Mouse (Mus musculus) small intestine, adult 2 months (tissue): ENCODE data around the gene Lactbl1. TPM values are rescaled to one million over a fixed set of nuclear protein-coding genes. Genes with fewer than 3 reads are reported as not detected.

Experiments
- H3K27ac ChIP-seq: fragments of 200-500 bp; 2 replicates; pipeline ENCODE4 v1.5.1; 2012; ENCODE audit warnings: low read depth, low read length, control low read depth, inconsistent platforms; ENCODE audit not compliant: insufficient read depth
- H3K27me3 ChIP-seq: fragments of 200-500 bp; 2 replicates; pipeline ENCODE4 v1.6.1; 2012; ENCODE audit warnings: mild to moderate bottlenecking, moderate library complexity, low read length, inconsistent platforms; ENCODE audit not compliant: control insufficient read depth, insufficient read depth
- H3K36me3 ChIP-seq: fragments of 200-500 bp; 2 replicates; pipeline ENCODE4 v1.6.1; 2012; ENCODE audit warnings: mild to moderate bottlenecking, low read length, control low read depth, inconsistent platforms; ENCODE audit not compliant: control insufficient read depth, insufficient read depth
- H3K4me1 ChIP-seq: fragments of 200-500 bp; 2 replicates; pipeline ENCODE4 v1.6.1; 2012; ENCODE audit warnings: low read length, inconsistent platforms, mixed read lengths; ENCODE audit not compliant: control insufficient read depth, insufficient read depth, insufficient read length
- H3K4me3 ChIP-seq: fragments of 200-500 bp; 2 replicates; pipeline ENCODE4 v1.5.1; 2012; ENCODE audit warnings: low read depth, mild to moderate bottlenecking, control low read depth, inconsistent platforms, low read length, moderate library complexity
- CTCF ChIP-seq: fragments of 200-500 bp; IDR thresholded peaks from 2 replicates; pipeline ENCODE4 v1.5.1; 2012; ENCODE audit warnings: low read depth, mild to moderate bottlenecking, control low read depth, inconsistent platforms, low read length, moderate library complexity, mixed read lengths; ENCODE audit not compliant: insufficient replicate concordance, insufficient read length; ENCODE audit errors: extremely low read depth
- POLR2A ChIP-seq: fragments of 200-500 bp; IDR thresholded peaks from 2 replicates; pipeline ENCODE4 v1.6.1; 2012; ENCODE audit warnings: low read depth, mild to moderate bottlenecking, control low read depth, inconsistent platforms, low read length, moderate library complexity
- WGBS: fragments of 180-500 bp; shearing (Covaris S2); methylation state at CpG from one replicate; pipeline ENCODE4 v1.1.7; 2018; 5-methylcytosine and 5-hydroxymethylcytosine counted together
- polyA plus RNA-seq: library from polyadenylated mRNA; depleted of rRNA; stranded (reverse); fragments of >200 nt; gene quantifications from 2 replicates; pipeline ENCODE4 v1.2.3, GENCODE M21; 2012; rRNA removed

Lactbl1 gene
- polyA plus RNA-seq, result not detected in 2 replicates

DNA sequence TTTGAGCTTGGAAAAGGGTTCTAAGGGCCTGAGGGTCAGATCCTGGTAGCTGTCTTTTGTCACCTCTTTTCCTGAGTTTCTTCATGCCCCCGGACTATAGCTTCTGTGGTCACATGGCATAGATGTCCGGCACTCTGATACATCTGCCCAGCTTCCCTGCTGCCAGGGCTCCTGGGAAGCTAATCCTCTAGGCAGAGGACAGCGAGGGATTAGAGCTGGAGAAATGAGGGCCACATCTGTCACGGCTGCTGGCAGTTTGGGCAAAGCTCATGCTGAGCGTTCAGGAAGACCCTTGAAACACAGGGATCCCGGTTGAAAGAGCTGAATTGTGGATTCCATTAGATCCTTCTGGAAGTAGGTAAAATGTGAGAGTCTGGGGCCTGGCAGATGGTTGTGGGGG, at the start of gene Lactbl1:
Lactbl1 (plus strand) TSS at position 234 of the 400 bp plus-strand sequence.
- H3K4me3 ChIP-seq, result no peak within 1 kb of the TSS
- 70% methylated on average over 6 of the region's 6 CpGs for whole genome bisulfite sequencing
- H3K27me3 ChIP-seq, result no peaks in the 10 kb centered on the region
- TF ChIP-seq POLR2A (no peak), CTCF (no peak)
- no peak within 1 kb of the TSS for H3K27ac ChIP-seq
- H3K36me3 ChIP-seq, result no peaks in the 10 kb centered on the region
- no peaks in the 10 kb centered on the region for H3K4me1 ChIP-seq

DNA sequence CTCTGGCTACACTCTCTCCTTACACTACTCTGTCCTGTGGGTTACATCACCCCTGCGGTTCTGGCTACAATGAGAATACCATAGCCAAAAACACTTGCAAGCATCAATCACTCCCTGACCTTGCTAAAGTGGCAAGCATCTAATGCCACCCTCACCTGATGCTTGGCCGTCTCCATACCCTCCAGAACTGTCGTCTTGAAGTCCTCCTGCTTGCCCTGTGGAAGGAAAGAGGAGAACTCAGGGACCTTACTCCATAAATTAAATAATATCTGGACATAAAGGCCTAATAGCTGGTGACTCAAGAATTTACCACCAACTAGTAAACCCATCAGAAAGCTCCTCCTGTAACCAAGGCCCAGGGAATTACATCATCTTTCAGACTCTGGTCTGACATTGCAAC, 40.5 kb upstream of the Lactbl1 start:
- H3K27ac ChIP-seq, result no peak overlapping the region
- 94% methylated on average over 3 of the region's 3 CpGs for WGBS
- no peak overlapping the region for H3K4me3 ChIP-seq
- 0 out of 2 replicates have a peak, but pooled peaks cover 2% of the 10 kb centered on the region for H3K36me3 ChIP-seq
- no peaks in the 10 kb centered on the region for H3K27me3 ChIP-seq
- no peaks in the 10 kb centered on the region for H3K4me1 ChIP-seq
- TF ChIP-seq POLR2A, result no peak
- no peak for TF ChIP-seq CTCF

DNA sequence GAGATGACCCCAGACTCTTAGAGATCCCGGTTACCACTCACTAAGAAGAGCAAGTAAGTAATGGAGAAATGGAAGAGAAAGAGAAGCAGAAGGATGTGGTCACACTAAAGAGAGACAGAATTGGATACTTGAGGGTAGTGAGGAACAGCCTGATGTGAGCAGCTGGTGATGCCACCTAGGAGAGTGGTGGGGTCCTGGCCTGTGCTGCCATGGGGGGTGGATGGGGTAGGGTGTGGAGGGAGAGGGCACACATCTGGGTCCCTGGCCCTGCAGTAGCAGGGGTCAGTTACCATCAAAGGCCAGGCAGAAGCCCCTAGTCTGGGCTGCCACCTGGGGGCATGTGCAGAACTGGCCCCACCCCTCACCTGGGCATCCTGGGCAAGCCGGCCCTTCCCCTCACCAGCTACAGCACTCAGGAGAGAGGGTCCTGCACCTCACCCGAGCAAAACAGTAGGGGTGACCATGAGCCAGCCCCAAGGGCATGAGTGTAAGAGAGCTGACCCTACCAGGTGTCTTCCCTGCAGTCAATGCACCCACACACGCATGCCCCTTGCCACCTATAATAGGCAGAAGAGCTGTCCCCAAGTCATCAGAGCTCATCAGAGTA, 35.1 kb upstream of the Lactbl1 start:
- Histone ChIP-seq H3K36me3 (peaks cover 11% of the 10 kb centered on the region), H3K27me3 (no peaks in the 10 kb centered on the region), H3K4me1 (no peaks in the 10 kb centered on the region), H3K4me3 (no peak overlapping the region), H3K27ac (no peak overlapping the region)
- TF ChIP-seq POLR2A (no peak), CTCF (no peak)
- WGBS, result 84% methylated on average over 4 of the region's 4 CpGs

DNA sequence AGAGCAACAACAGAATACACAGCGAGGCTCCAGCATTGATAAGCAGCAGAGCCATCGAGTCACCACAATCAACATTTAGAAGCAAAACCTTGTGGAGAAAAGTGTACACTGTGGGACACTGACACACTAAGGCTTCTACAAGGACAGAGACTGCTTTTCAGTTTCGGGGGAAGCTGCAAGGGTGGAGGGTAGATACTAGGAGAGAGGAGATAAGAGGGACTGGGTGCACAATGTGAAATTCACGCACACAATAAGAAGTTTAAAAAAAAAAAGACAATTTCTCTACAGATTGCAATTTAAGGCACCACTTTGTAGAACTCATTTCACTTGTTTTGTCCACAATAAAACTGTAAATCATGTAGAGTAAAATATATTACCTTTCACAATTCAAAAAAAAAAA, 34.4 kb upstream of the Lactbl1 start:
- no peaks in the 10 kb centered on the region for H3K27me3 ChIP-seq
- H3K4me1 ChIP-seq, result no peaks in the 10 kb centered on the region
- WGBS, result 81% methylated on average over 4 of the region's 4 CpGs
- no peak overlapping the region for H3K27ac ChIP-seq
- peaks cover 11% of the 10 kb centered on the region for H3K36me3 ChIP-seq
- TF ChIP-seq POLR2A (no peak), CTCF (no peak)
- H3K4me3 ChIP-seq, result no peak overlapping the region

DNA sequence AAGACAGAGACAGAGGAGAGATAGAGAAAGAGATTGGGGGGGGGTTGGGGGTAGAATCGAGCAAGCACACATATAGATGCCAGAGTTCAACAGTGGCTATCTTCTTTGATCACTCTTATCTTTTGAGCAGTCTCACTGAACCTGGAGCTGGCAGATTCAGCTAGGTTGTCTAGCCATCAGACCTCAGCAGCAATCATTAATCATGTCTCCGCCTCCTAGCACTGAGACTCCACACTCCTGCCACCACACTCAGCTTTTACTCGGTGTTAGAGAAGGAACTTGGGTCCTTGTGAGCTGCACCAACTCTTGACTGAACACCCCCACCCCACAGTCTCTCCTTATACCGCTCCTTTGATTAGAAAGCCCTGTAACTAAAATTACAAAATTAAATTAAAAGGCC, 30.3 kb upstream of the Lactbl1 start:
- H3K27me3 ChIP-seq, result no peaks in the 10 kb centered on the region
- peaks cover 11% of the 10 kb centered on the region for H3K36me3 ChIP-seq
- H3K27ac ChIP-seq, result no peak overlapping the region
- no peak for TF ChIP-seq POLR2A
- TF ChIP-seq CTCF, result no peak
- no peaks in the 10 kb centered on the region for H3K4me1 ChIP-seq
- WGBS, result 41% methylated on average over 4 of the region's 4 CpGs
- H3K4me3 ChIP-seq, result no peak overlapping the region

DNA sequence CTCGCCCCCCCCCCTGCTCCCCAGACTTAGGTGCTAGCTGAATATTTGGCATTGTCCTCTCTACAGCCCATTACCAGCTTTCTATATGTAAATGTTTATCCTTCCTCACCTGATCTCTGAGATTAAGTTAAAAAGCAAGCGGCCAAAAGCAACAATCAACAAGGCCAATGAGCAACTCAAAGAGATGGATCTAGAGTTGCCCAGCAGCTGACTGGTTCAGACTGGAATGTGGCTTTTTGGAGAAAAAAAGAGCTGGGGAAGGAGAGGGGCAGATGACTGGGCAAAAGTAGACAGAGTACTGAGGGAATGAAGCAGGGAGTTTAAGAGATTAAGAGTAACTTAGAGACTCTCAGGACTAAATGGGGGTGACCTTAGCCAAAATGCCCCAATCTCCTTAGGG, 28.4 kb upstream of the Lactbl1 start:
- TF ChIP-seq POLR2A (no peak), CTCF (no peak)
- H3K27ac ChIP-seq, result no peak overlapping the region
- H3K36me3 ChIP-seq, result peaks cover 11% of the 10 kb centered on the region
- WGBS, result 89% methylated on average over 2 of the region's 2 CpGs
- no peaks in the 10 kb centered on the region for H3K27me3 ChIP-seq
- H3K4me3 ChIP-seq, result no peak overlapping the region
- no peaks in the 10 kb centered on the region for H3K4me1 ChIP-seq

DNA sequence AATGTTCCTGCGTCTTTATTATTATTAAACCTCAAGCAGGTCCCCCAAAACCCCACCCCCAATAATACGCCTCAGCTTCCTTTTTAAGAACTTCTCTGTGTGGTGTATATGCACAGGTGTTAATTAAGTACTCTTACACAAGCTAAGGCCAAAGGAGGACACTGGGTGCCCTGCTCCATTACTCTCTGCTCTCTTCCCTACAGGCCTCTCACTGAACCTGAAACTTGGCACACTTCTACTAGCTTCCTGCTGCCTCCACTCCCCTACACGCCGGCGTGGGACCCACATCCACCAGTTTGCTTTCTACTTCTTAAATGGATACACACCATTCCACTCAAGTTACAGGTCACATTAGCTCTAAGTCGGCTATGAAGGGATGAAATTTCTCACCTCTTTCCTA, 27.2 kb upstream of the Lactbl1 start:
- TF ChIP-seq CTCF (no peak), POLR2A (no peak)
- Histone ChIP-seq H3K4me1 (no peaks in the 10 kb centered on the region), H3K4me3 (no peak overlapping the region), H3K27me3 (no peaks in the 10 kb centered on the region), H3K36me3 (peaks cover 7% of the 10 kb centered on the region), H3K27ac (no peak overlapping the region)
- 80% methylated on average over 6 of the region's 6 CpGs for WGBS

DNA sequence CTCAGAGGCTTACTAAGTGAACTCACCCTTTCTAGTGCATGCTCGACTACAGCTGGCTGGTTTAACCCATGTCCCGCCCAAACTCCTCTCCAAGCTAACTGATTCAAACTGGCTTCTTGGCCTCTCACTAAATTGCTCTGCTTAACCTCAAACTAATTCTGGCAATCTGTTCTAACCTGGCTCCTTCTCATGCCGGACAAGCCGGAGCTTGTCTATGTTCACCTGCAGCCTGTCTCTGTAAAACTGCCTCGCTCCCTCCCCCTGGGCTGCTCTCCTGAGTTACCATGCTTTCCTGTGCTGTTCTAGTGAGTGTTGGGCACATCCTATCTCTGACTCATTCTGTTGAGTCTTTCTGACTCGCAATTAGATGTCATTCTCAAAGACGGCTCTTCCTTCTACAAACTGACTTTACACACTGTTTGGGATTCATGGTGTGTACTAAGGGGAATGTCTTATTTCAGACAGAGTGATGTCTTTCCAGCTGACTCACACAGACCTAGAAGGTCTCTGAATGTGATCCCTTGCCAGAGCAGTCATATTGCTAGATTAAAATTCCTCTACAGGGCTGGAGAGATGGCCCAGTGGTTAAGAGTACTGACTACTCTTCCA, 24.0 kb upstream of the Lactbl1 start:
- H3K27ac ChIP-seq, result no peak overlapping the region
- TF ChIP-seq POLR2A, result no peak
- no peak for TF ChIP-seq CTCF
- no peaks in the 10 kb centered on the region for H3K27me3 ChIP-seq
- H3K36me3 ChIP-seq, result no peaks in the 10 kb centered on the region
- no peaks in the 10 kb centered on the region for H3K4me1 ChIP-seq
- H3K4me3 ChIP-seq, result no peak overlapping the region
- 77% methylated on average over 7 of the region's 7 CpGs for WGBS
